Mouse (Mus musculus) small intestine, adult 2 months (tissue): ENCODE results near the gene Dapk1.

ENCODE experiments used
- CTCF ChIP-seq: fragments of 200-500 bp; IDR thresholded peaks from 2 replicates; pipeline ENCODE4 v1.5.1; 2012; ENCODE audit warnings: low read depth, mild to moderate bottlenecking, control low read depth, inconsistent platforms, low read length, moderate library complexity, mixed read lengths; ENCODE audit not compliant: insufficient replicate concordance, insufficient read length; ENCODE audit errors: extremely low read depth
- POLR2A ChIP-seq: fragments of 200-500 bp; IDR thresholded peaks from 2 replicates; pipeline ENCODE4 v1.6.1; 2012; ENCODE audit warnings: low read depth, mild to moderate bottlenecking, control low read depth, inconsistent platforms, low read length, moderate library complexity

DNA sequence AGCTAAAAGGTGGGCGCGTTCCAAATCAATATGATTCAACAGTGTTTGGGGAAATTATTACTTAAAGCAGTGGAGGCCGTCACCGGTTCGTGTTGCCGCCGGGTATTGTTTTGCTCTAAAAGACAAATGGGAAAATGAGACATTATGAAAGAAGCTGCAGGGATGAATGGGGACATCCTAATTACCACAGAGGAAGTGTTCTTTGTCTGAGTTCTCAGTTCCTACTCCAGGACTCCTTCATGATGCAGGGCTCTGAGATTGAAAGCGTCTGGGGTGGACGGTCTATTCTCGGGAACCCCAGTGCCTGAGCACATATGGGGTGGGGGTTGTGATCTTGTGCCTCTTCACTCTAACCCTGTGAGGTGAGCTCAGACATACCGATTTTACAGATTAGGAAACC is 48.3 kb downstream of the Dapk1 start:
- TF ChIP-seq POLR2A (no peak), CTCF (no peak)
